Mouse (Mus musculus) lung, adult 2 months (tissue): ENCODE measurements around the gene Poll.

Source experiments
- CTCF ChIP-seq: fragments of 200-500 bp; IDR thresholded peaks from 2 replicates; pipeline ENCODE4 v1.5.1; 2011; ENCODE audit warnings: mild to moderate bottlenecking, low read length, control low read depth; ENCODE audit not compliant: insufficient read depth
- POLR2A ChIP-seq: fragments of 200-500 bp; IDR thresholded peaks from 2 replicates; pipeline ENCODE4 v1.6.1; 2011; ENCODE audit warnings: low read depth, mild to moderate bottlenecking, control low read depth, low read length, borderline replicate concordance; ENCODE audit errors: extremely low read depth

DNA sequence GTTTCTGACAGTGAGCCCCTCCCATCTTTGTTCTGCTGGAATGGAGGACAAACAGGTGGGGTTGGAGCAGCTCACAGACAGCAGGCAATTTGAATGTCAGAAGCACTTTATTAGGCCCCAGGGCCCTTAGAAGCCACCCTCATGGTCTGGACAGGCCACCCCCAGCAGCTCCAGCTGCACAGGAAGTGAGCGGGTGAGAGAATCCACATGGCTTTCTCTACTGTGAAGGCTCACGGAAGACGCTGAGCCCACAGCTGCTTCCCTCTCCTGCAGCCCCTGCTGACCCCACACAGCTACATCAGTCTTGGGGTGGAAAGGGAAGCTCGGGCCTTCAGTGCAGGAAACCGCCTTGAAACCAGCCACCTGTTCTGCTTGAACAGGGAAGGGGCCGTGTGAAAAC, 8.1 kb downstream of the Poll start:
- TF ChIP-seq POLR2A: no peak
- TF ChIP-seq CTCF: no peak
